Mouse (Mus musculus) E14TG2a.4 (cell line): ENCODE measurements at regions not wholly inside any gene's neighbourhood (a gene's known extent, or its start where the extent isn't known, plus 50 kb on each side); places are given as distances from the start of the nearest gene placed in this dataset.

Source experiments
- CTCF ChIP-seq: conservative IDR thresholded peaks from 2 replicates; pipeline ENCODE4 v1.5.1; 2014; ENCODE audit warnings: low read length
- POU5F1 ChIP-seq: IDR thresholded peaks from 2 replicates; pipeline ENCODE4 v1.6.1; 2014; ENCODE audit warnings: low read length, borderline replicate concordance

- TF ChIP-seq CTCF (no peak), POU5F1 (no peak)
These were observed 108.8 kb downstream of the Zfp330 start for GRCm38 (mm10) chr8:82665131-82665530.
